Mouse (Mus musculus) stomach, embryonic 15.5 days (tissue): ENCODE results near the gene Tmem253. TPM values are rescaled to one million over a fixed set of nuclear protein-coding genes. Genes with fewer than 3 reads are reported as not detected.

Experiments
- ATAC-seq: fragments of 200-750 bp; cut with Nextera tagmentation; 2 replicates; pipeline ENCODE4 v1.8.0; 2017; ENCODE audit warnings: low read depth, moderate number of reproducible peaks, moderate TSS enrichment; ENCODE audit not compliant: insufficient read depth, low FRiP score
- H3K27ac ChIP-seq: fragments of 300-500 bp; sonication (generic); 2 replicates; pipeline ENCODE4 v1.5.1; 2015; ENCODE audit warnings: mild to moderate bottlenecking, inconsistent platforms
- H3K27me3 ChIP-seq: fragments of 300-500 bp; sonication (generic); replicated peaks from 2 replicates; pipeline ENCODE4 v1.6.1; 2015; ENCODE audit warnings: inconsistent platforms
- H3K36me3 ChIP-seq: fragments of 300-500 bp; sonication (generic); 2 replicates; pipeline ENCODE4 v1.6.1; 2015; ENCODE audit warnings: inconsistent platforms
- H3K4me1 ChIP-seq: fragments of 300-500 bp; sonication (generic); 2 replicates; pipeline ENCODE4 v1.6.1; 2015; ENCODE audit warnings: inconsistent platforms
- H3K4me2 ChIP-seq: fragments of 300-500 bp; sonication (generic); 2 replicates; pipeline ENCODE4 v1.6.1; 2015; ENCODE audit warnings: mild to moderate bottlenecking, inconsistent platforms
- H3K4me3 ChIP-seq: fragments of 300-500 bp; sonication (generic); replicated peaks from 2 replicates; pipeline ENCODE4 v1.5.1; 2015; ENCODE audit warnings: inconsistent platforms
- H3K9ac ChIP-seq: fragments of 300-500 bp; sonication (generic); 2 replicates; pipeline ENCODE4 v1.6.1; 2015; ENCODE audit warnings: inconsistent platforms
- H3K9me3 ChIP-seq: fragments of 300-500 bp; sonication (generic); 2 replicates; pipeline ENCODE4 v1.6.1; 2016; ENCODE audit warnings: inconsistent platforms
- whole genome bisulfite sequencing: fragments of 180-500 bp; shearing (Covaris S2); methylation state at CpG from one replicate; pipeline ENCODE4 v1.1.7; 2015; 5-methylcytosine and 5-hydroxymethylcytosine counted together
- polyA plus RNA-seq: library from polyadenylated mRNA; unstranded; fragments of >200 nt; fragmentation: Nextera tagmentation; extraction: Ambion mirVana; gene quantifications from 2 replicates; pipeline ENCODE4 v1.2.1, GENCODE M21; 2015

Gene Tmem253
- polyA plus RNA-seq: 10.1 and 14.2 TPM in 2 replicates

DNA sequence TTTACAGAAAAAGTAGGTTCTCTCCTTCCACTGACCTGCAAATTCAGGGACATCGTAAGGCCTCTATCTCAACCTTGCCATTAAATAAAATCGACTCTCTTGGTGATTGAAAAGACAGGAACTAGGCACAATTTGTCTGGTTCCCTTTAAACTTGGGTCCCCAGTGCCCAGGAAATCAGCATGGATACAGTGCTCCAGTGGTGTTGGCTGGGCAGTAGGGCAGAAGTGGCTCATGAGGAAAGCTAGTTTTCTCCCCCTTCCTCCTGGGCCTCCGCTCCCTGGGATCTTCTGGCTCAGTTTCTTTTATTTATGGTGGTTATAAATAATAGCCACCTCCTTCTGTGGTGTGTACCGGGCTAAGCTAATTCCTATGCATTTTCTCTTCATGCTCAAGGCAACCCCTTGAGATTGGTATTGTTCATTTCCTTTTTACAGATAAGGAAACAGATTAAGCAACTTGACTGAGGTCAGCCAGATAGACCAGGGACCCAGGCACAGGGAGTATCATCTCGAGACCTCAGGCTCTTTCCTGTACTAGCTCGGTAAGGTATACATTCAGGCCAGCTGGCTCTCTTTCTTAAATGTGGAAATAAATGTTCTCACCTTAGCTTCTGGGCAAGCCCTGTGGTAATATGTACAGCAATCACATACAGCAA lies at the start of gene Tmem253:
TSS of gene Tmem253 (plus strand) at position 214 of the 656 bp plus-strand sequence.
- peak within 1 kb of the TSS; percentile 64 for H3K4me3 ChIP-seq
- H3K9me3 ChIP-seq: no peaks in the 10 kb centered on the region
- H3K4me1 ChIP-seq: peaks cover 22% of the 10 kb centered on the region
- peak within 1 kb of the TSS; percentile 94 for H3K27ac ChIP-seq
- no peaks in the 10 kb centered on the region for H3K36me3 ChIP-seq
- H3K9ac ChIP-seq: peak within 1 kb of the TSS; percentile 60
- no peaks in the 10 kb centered on the region for H3K27me3 ChIP-seq
- WGBS: 18% methylated on average over 6 of the region's 6 CpGs
- no peak for ATAC-seq
- peak within 1 kb of the TSS; percentile 67 for H3K4me2 ChIP-seq

DNA sequence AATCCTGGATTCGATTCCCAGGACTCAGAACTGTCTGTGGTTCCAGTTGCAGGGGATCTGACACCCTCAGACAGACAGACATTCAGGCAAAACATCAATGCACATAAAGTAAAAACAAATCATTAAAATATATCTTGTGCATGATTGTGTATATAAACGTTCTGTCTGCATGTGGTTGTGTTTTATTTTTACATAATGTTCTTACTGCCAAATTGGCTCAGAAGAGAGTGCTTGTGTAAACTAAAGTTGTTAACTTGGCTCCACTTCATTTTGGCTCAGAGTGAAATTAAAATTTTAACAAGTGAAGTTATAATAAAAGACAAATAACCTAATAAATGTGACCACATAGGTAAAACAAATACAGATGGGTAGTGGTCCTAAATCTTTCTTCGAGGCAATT lies 48.1 kb upstream of the Tmem253 start:
- H3K9ac ChIP-seq: no peak overlapping the region

DNA sequence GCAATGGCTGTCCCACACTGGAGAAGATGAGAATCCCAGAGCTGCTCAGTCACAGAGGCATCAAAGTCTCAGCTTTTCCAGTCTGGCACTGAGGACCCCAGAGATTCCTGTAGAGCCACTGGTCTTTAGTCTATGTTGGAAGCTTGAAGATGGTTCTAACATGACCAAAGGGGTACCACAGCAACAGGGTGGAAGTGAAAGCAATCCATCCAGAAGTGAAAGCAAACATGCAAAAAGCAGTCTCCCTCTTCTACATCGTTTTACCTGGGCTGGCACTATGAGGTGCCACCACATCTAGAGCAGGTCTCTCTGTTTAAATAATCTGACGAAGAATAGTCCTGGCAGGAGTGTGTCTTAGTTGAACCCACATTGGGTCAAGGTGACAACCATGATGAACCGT lies 36.2 kb upstream of the Tmem253 start:
- Histone ChIP-seq H3K4me3 (no peak overlapping the region), H3K4me1 (peaks cover 4% of the 10 kb centered on the region), H3K9ac (no peak overlapping the region), H3K27me3 (no peaks in the 10 kb centered on the region), H3K36me3 (no peaks in the 10 kb centered on the region), H3K9me3 (no peaks in the 10 kb centered on the region), H3K4me2 (no peak overlapping the region), H3K27ac (no peak overlapping the region)
- WGBS: 82% methylated on average over 3 of the region's 3 CpGs
- no peak for ATAC-seq

More for the DNA sequence above, 48.1 kb upstream of the Tmem253 start:
- WGBS: 55% methylated on average over 3 of the region's 3 CpGs
- ATAC-seq: no peak
- H3K27me3 ChIP-seq: no peaks in the 10 kb centered on the region
- no peak overlapping the region for H3K27ac ChIP-seq
- H3K4me3 ChIP-seq: no peak overlapping the region
- no peak overlapping the region for H3K4me2 ChIP-seq
- H3K4me1 ChIP-seq: no peaks in the 10 kb centered on the region
- no peaks in the 10 kb centered on the region for H3K36me3 ChIP-seq
- H3K9me3 ChIP-seq: no peaks in the 10 kb centered on the region

DNA sequence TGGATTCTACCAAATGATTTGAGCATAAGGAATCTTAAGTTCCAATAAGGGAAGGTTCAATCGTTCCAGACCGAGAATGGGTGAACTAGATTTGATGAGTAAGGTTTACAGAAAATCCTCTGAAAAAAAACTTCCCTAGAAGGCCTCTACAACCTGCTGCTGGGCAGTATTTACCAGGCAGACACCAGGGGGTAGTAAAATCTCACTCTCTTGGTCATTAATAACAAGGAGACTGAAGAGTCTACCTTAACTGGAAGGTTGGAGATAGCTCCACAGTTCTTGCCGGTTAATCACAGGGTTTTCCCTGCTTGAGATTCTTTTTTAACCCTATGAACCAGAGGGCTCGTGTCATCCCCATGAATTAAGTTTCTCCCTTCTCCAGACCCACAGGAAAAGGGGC lies 32.2 kb upstream of the Tmem253 start:
- no peak overlapping the region for H3K27ac ChIP-seq
- ATAC-seq: no peak
- no peaks in the 10 kb centered on the region for H3K27me3 ChIP-seq
- H3K4me3 ChIP-seq: no peak overlapping the region
- 61% methylated on average over 4 of the region's 4 CpGs for WGBS
- no peaks in the 10 kb centered on the region for H3K9me3 ChIP-seq
- H3K4me1 ChIP-seq: peaks cover 15% of the 10 kb centered on the region
- peaks cover 10% of the 10 kb centered on the region; the same call in 1 of the 2 replicates for H3K36me3 ChIP-seq
- H3K9ac ChIP-seq: no peak overlapping the region
- no peak overlapping the region for H3K4me2 ChIP-seq

DNA sequence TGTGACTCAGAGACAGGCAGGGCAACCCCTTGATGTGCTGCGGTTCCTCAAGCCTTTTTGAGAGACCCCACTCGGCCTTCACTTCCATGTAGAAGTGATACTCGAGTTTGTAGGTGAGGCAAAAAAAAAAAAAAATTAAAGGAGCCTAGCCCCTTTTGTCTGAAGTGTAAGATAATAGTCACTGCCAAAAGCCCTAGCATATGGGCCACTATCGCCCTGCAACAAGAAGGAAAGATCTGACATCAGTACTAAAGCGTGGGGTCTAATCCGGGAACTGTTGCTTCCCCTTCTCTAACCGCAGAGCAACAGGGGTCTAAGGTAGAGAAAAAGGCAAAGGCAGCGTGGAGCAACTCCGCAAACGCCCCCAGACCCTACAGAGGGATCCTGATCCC lies 31.6 kb upstream of the Tmem253 start:
- Histone ChIP-seq H3K27me3 (no peaks in the 10 kb centered on the region), H3K27ac (no peak overlapping the region), H3K4me1 (peaks cover 15% of the 10 kb centered on the region), H3K9ac (peak overlapping the region; percentile 65; the same call in 1 of the 2 replicates), H3K36me3 (peaks cover 10% of the 10 kb centered on the region; the same call in 1 of the 2 replicates), H3K9me3 (no peaks in the 10 kb centered on the region), H3K4me3 (peak overlapping the region; percentile 65), H3K4me2 (peak overlapping the region; percentile 94)
- ATAC-seq: no peak
- 26% methylated on average over 10 of the region's 10 CpGs for WGBS

DNA sequence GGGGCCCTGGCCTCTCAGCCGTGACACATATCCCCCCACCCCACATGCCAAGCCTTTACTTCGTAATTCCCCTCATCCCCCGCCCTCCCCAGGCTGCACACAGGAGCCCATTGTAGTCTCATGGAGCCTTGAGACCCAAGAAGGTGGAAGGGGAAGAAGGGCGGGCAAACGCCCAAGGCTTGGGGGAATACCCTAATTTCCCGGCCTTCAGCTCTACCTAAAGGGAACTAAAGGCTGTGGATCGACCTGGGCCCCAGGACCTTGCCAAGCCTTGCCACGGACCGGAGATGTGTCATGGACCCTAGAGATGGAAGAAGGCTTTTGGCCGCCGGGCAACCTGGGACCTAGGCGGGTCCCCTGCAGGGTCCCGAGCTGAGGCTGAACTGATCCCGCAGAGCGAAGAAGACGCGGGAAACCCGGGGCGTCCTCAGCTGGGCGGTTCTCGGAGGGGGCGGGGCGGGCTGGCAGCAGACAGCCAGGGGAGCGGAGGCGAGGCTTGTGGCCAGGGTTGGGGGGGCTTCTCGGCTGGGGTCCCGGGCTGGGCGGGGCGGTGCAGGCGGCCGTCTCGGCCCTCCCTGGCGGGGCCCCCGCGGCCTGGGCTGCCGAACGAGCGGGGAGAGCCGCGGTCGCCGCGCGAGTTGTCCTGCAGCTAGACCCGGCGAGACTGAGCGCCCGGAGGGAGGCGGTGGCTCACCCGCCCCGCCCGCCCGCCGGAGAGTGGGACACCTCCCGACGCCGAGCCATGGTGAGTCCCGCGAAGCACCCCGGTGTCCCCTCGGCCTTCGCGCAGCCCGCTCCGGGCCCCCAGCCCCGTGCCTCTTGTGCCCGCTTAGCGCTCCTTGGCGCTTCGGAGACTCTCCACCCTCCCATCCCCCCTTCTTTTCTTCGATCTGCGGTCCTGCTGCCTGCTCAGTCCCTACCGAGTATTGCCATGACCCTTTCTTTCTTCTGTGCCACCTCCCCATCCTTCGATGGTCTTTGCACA lies 30.9 kb upstream of the Tmem253 start, which contains the start of gene Arhgef40:
TSS of gene Arhgef40 (plus strand) at position 473 of the 985 bp plus-strand sequence.
- peak; percentile 82 for ATAC-seq
- Histone ChIP-seq H3K27me3 (no peaks in the 10 kb centered on the region), H3K36me3 (peaks cover 13% of the 10 kb centered on the region), H3K27ac (peak within 1 kb of the TSS; percentile 96), H3K9ac (peak within 1 kb of the TSS; percentile 65), H3K4me3 (peak within 1 kb of the TSS; percentile 65), H3K4me1 (peaks cover 15% of the 10 kb centered on the region), H3K9me3 (no peaks in the 10 kb centered on the region), H3K4me2 (peak within 1 kb of the TSS; percentile 94)
- under 1% methylated on average over 39 of the region's 74 CpGs for WGBS

DNA sequence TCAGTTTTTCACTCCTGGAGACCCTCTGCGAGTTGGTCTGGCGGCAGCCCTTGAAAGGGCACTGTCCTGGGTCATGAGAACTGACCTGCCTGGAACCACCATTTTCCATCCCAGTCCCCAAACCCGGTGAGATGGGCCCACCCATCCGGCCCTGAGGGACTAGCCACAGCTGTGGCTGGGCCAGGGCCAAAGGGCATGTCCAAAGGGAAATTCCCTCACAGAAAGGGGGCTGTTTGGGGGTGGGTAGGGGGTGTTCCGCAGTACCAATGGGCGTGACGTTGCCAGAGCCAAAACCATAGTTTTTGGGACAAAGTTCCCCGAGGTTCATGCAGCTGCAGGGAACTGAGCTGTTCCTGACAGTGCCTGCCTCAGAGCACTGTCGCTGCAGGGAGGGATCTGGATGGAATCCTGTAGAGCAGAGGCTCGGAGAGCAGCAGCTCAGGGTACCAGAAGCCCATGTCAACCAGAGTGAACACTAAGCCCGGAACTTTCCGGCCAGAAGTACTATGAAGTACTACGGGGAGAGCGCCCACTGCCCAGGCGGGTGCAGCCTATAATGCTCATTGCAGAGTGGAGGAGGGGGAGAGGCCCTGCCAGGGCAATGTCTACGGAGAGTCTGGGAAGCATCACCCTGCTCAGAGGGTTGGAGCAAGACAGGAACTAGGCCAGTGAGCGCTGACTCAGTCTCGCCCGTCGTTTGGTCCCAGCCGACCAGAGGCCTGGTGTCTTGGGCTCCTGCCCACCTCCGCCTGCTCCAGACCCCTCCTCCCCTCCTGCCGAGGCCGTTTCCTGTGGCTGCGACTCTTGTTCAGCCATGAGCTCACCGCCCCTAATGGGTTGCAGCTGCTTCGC lies 29.9 kb upstream of the Tmem253 start:
- H3K27me3 ChIP-seq: no peaks in the 10 kb centered on the region
- peak overlapping the region; percentile 94 for H3K4me2 ChIP-seq
- H3K4me1 ChIP-seq: peaks cover 15% of the 10 kb centered on the region
- peak overlapping the region; percentile 65 for H3K4me3 ChIP-seq
- peak overlapping the region; percentile 65 for H3K9ac ChIP-seq
- 3% methylated on average over 27 of the region's 27 CpGs for WGBS
- no peaks in the 10 kb centered on the region for H3K9me3 ChIP-seq
- peak; percentile 73 for ATAC-seq
- peaks cover 18% of the 10 kb centered on the region for H3K36me3 ChIP-seq
- peak overlapping the region; percentile 96 for H3K27ac ChIP-seq

DNA sequence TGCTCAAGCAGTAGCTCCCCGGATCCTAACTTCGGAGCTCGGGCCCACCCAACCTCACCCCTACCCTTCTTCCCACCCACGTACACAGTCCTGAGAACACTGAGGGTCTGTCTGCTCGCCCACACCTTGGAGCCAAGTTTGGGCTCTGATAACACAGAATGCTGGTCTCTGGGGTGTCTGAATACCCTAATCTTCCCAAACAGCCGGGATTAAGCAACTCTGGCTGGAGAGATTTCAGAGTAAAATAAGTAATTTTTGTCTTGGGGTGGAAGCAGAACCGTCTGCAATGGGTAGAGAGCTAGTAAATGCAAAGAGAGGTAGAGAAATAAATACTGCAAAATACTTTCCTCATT lies 29.3 kb upstream of the Tmem253 start:
- Histone ChIP-seq H3K36me3 (peaks cover 20% of the 10 kb centered on the region), H3K4me1 (peaks cover 15% of the 10 kb centered on the region), H3K9ac (no peak overlapping the region), H3K4me2 (peak overlapping the region; percentile 94), H3K9me3 (no peaks in the 10 kb centered on the region), H3K4me3 (peak overlapping the region; percentile 65), H3K27ac (peak overlapping the region; percentile 96), H3K27me3 (no peaks in the 10 kb centered on the region)
- ATAC-seq: no peak
- WGBS: 6% methylated on average over 7 of the region's 7 CpGs

DNA sequence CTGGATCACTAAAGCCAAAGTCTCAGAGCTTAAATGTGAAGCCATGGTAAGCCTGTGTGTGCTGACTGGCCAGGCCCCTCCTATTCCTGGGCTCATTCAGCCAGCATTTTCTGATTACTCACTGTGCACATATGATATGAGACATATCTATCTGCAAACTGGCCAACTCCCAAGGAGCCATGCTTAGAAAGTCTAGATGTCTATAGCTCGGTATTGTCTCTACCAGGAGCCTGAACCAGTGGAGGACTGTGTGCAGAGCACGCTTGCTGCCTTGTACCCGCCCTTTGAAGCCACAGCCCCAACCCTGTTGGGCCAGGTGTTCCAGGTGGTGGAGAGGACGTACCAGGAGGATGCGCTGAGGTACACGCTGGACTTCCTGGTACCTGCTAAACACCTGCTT lies 28.3 kb upstream of the Tmem253 start:
- Histone ChIP-seq H3K36me3 (peaks cover 30% of the 10 kb centered on the region), H3K4me1 (peaks cover 15% of the 10 kb centered on the region), H3K4me3 (no peak overlapping the region), H3K9me3 (no peaks in the 10 kb centered on the region), H3K9ac (no peak overlapping the region), H3K4me2 (no peak overlapping the region), H3K27me3 (no peaks in the 10 kb centered on the region), H3K27ac (no peak overlapping the region)
- 75% methylated on average over 6 of the region's 6 CpGs for WGBS
- ATAC-seq: peak; percentile 15; the same call in 1 of the 2 replicates

DNA sequence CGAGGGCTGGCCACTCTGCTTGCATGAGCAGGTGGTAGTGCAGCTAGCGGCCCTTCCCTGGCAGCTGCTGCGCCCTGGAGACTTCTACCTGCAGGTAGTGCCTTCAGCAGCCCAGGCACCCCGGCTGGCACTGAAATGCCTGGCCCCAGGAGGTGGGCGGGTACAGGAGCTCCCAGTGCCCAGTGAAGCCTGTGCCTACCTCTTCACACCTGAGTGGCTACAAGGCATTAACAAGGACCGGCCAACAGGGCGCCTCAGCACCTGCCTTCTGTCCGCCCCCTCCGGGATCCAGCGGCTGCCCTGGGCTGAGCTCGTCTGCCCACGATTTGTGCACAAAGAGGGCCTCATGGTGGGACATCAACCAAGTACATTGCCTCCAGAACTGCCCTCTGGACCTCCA lies 26.7 kb upstream of the Tmem253 start:
- no peaks in the 10 kb centered on the region for H3K9me3 ChIP-seq
- ATAC-seq: no peak
- 79% methylated on average over 12 of the region's 12 CpGs for WGBS
- no peak overlapping the region for H3K27ac ChIP-seq
- H3K4me3 ChIP-seq: no peak overlapping the region
- H3K36me3 ChIP-seq: peaks cover 38% of the 10 kb centered on the region
- H3K9ac ChIP-seq: no peak overlapping the region
- H3K4me2 ChIP-seq: no peak overlapping the region
- H3K4me1 ChIP-seq: peaks cover 15% of the 10 kb centered on the region
- H3K27me3 ChIP-seq: no peaks in the 10 kb centered on the region

DNA sequence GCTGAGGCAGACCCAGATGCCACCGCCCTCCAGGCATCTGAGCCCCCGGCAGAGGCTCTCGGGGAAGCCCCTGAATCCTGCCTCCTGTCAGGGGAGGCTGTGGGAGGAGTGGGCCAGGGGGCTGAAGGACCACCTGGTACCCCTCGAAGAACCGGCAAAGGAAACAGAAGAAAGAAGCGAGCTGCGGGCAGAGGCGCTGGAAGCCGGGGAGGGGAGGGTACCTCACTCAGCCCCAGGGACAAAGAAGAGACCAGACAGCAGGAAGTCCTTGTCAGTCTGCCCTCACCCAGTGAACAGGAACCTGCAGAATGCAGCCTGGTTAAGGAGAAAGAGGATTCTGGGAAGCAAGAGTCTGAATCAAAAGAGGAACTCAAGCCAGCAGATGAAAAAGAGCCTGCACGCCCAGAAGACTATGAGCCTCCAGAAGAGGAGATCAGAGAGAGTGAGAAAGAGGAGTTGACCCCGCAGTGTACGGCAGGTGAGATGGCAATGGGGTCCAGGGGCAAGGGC lies 25.9 kb upstream of the Tmem253 start:
- Histone ChIP-seq H3K27ac (no peak overlapping the region), H3K9me3 (no peaks in the 10 kb centered on the region), H3K36me3 (peaks cover 38% of the 10 kb centered on the region), H3K9ac (no peak overlapping the region), H3K4me3 (no peak overlapping the region), H3K4me2 (no peak overlapping the region), H3K27me3 (no peaks in the 10 kb centered on the region), H3K4me1 (peaks cover 9% of the 10 kb centered on the region; the same call in 1 of the 2 replicates)
- ATAC-seq: no peak
- 70% methylated on average over 12 of the region's 12 CpGs for WGBS
